Comparison of ENCODE assay signal across 9 mouse cellular contexts in the genomic region with DNA sequence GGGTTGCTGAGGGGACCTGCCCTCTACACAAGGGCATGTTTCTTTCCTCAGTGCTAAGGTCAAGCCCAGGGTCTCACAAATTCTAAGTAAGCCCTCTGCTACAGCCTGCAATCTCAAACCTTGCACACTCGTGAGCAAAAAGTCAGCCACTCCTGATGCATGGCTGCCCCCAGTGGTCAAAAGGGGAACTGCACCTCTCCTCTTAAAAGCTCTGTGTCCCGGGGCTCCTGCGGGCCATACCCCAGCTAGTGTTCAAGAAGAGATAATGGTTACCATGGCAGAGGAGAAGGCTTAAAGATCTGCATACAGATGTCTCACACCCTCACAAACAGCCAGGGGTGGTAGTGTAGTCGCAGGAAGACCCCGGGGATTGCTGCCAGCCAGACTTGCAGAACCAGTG. TPM values are rescaled to one million over a fixed set of nuclear protein-coding genes. Genes with fewer than 3 reads are reported as not detected.
DNase-seq lines count a peak whose midpoint lies in the region; ATAC-seq and TF ChIP-seq lines count a peak whose summit lies in the region.
"Had no signal": no experiment of that assay in that cellular context is flagged by ENCODE, and none has a peak within 500 bp of the region (broad histone marks: within the 10 kb centered on the region; RNA-seq: fewer than 3 reads in every experiment).

No protein-coding gene starts in this region.

- peaks cover 87% of the 10 kb centered on the region for H3K9me3 ChIP-seq in G1E (replicated peaks)
- H3K9me3 ChIP-seq: heart, embryonic 13.5 days had no signal

- no peak overlapping the region for H3K27ac ChIP-seq in bone marrow macrophage, adult 2 months (ENCODE audit: insufficient read depth, low read depth, low read length)
- H3K27ac ChIP-seq in embryonic fibroblast, embryonic 13.5 days (ENCODE audit: insufficient read depth, low read length) = no peak overlapping the region
- H3K27ac ChIP-seq: heart, embryonic 13.5 days had no signal

- peak; percentile 42 for TF ChIP-seq CTCF in G1E (IDR thresholded peaks at IDR 0.05; ENCODE audit: low read depth, low read length)
- TF ChIP-seq CTCF in bone marrow macrophage, adult 2 months (IDR thresholded peaks at IDR 0.05; ENCODE audit: low read depth, low read length) = peak; percentile 88
- peak; percentile 89 for TF ChIP-seq CTCF in embryonic fibroblast, embryonic 13.5 days (IDR thresholded peaks at IDR 0.05; ENCODE audit: borderline replicate concordance, insufficient read depth, low read length)

- no peak for ATAC-seq in G1E (ENCODE audit: extremely low read depth, insufficient number of reproducible peaks, low FRiP score, poor library complexity, severe bottlenecking)
- ATAC-seq in megakaryocyte, adult 5-6 weeks (ENCODE audit: poor library complexity, severe bottlenecking) = peak; percentile 72
- no peak for ATAC-seq in activated CD4-positive, CD25-positive, alpha-beta regulatory T cell, adult 4 months

- no peak overlapping the region for H3K4me3 ChIP-seq in G1E (ENCODE audit: low read depth, low read length)
- no peak overlapping the region for H3K4me3 ChIP-seq in bone marrow macrophage, adult 2 months (ENCODE audit: insufficient read depth, low read length)
- H3K4me3 ChIP-seq in embryonic fibroblast, embryonic 13.5 days (ENCODE audit: insufficient read depth, low read length) = no peak overlapping the region
- H3K4me3 ChIP-seq: heart, embryonic 13.5 days had no signal

- DNase-seq in G1E (ENCODE audit: low spot score) = no peak
- peak; percentile 45 for DNase-seq in heart, postnatal 25 days (ENCODE audit: low spot score)
- peak; percentile 74 to 81 for DNase-seq in layer of hippocampus, postnatal 14 days (ENCODE audit: low spot score in 2 of 2)
- peak; percentile 57 for DNase-seq in right cerebral cortex, postnatal 25 days

- H3K36me3 ChIP-seq in G1E (replicated peaks) = no peaks in the 10 kb centered on the region
- H3K36me3 ChIP-seq: heart, embryonic 13.5 days had no signal

- H3K4me1 ChIP-seq in G1E (ENCODE audit: insufficient read depth, low read depth, low read length) = no peaks in the 10 kb centered on the region
- no peaks in the 10 kb centered on the region for H3K4me1 ChIP-seq in bone marrow macrophage, adult 2 months (ENCODE audit: control insufficient read depth, insufficient read depth, low read length)
- no peaks in the 10 kb centered on the region; the same call in 1 of the 2 replicates for H3K4me1 ChIP-seq in embryonic fibroblast, embryonic 13.5 days (ENCODE audit: control insufficient read depth, insufficient read depth, low read length)

- intact Hi-C loops in heart, postnatal 25 days (cut with DNase I) = loop anchor here (1.0 to 5.0 kb wide), 4 partner anchors 41 to 241 kb away; no protein-coding TSS in a partner anchor

- TF ChIP-seq POLR2A in bone marrow macrophage, adult 2 months (IDR thresholded peaks at IDR 0.05; ENCODE audit: borderline replicate concordance, low read depth, low read length) = no peak
- TF ChIP-seq POLR2A in embryonic fibroblast, embryonic 13.5 days (IDR thresholded peaks at IDR 0.05; ENCODE audit: low read depth, low read length) = no peak

- H3K27me3 ChIP-seq in G1E (ENCODE audit: insufficient read depth, low read length) = no peaks in the 10 kb centered on the region
- H3K27me3 ChIP-seq: heart, embryonic 13.5 days had no signal

RNA-seq across cellular contexts. Expression of a gene that starts 9.2 kb away (rescaled TPM):
- not detected in 2 replicates for total RNA-seq in G1E (2014; fragmentation: Nextera tagmentation)
- total RNA-seq in G1E (2017) = under 0.01 and 0.11 TPM in 2 replicates
- polyA plus RNA-seq in G1E (2012) = not detected in 2 replicates
- not detected in 2 replicates for polyA plus RNA-seq in bone marrow macrophage, adult 2 months (2012; ENCODE audit: insufficient read depth, insufficient read length, missing spikeins)
- 6.6 and 14.4 TPM in 2 replicates for polyA plus RNA-seq in embryonic fibroblast, embryonic 13.5 days (2011; ENCODE audit: insufficient read length, low read depth, missing spikeins)
- 1 to 10 TPM; 3.4 to 4.3 TPM for total RNA-seq in heart, postnatal 25 days (2021)
- 10 to 100 TPM; 49.9 to 57.7 TPM for total RNA-seq in layer of hippocampus, postnatal 14 days (2021)
- 0.05 and 0.07 TPM in 2 replicates for total RNA-seq in megakaryocyte, adult 5-6 weeks (2015)
- 0.18 TPM in 1 of 2 replicates, not detected in the other for total RNA-seq in megakaryocyte, adult 5-6 weeks (2017)
- not detected for polyA plus RNA-seq in activated CD4-positive, CD25-positive, alpha-beta regulatory T cell, adult 4 months (2017; shearing (Covaris generic))

Comparison
In these comparisons a context has a peak if more than half of its experiments do, and no peak if none do; other contexts are left out.
1. RNA of a gene that starts 9.2 kb away (total RNA-seq): 49.9 to 57.7 TPM in layer of hippocampus, postnatal 14 days; 3.4 to 4.3 TPM in heart, postnatal 25 days, 0.05 to 0.18 TPM in megakaryocyte, adult 5-6 weeks and under 0.01 to 0.11 TPM in G1E; every median in the first group is over 4 times any median in the second.
2. Peak in every context shown above with its lines, with median percentiles within 50 percentile points of each other: CTCF ChIP-seq.